Mouse (Mus musculus) 3T3-L1 (cell line): ENCODE results near the gene Cacna1c.

Experiments used
- DNase-seq: peaks from one replicate; pipeline ENCODE4 v3.0.0-alpha.2; 2015; ENCODE audit warnings: low read depth, low spot score

Cacna1c gene

DNA sequence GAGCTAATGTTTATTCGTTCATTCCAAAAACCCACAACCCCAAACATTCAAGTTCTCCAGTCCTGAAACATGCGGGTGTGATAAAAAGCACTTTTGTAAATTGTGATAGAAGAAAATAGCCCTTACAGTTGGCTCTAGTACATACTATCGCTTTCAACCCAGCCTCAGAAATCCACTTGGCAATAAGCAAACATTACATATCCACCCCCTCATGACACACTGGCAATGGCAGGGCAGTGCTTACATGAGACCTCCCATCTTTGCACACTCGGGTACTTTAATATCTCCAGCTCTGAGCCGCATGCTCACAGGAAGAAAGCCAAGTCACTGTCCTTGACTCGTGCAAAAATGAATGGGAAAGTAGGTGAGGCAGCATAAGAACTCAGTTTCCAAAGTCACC lies 232.4 kb downstream of the Cacna1c start:
- DNase-seq: no peak

DNA sequence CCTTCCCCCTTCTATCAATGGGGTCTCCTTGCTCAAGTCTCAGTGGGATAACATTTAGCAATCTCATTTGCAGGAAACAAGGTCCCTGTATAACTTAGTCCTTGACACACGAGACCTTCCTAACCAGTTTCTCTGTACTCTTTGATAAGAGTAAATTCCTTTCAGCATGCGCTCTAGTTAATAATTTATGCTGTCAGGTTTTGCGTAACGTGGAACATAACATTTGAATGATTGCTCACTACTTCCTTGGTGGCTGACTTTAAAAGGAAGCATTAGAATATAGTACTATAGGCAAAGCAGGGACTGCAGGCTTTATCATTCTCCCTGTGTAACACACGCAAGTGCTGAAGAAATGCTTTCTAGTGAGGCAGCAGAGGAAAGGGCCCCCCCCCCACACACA lies 232.9 kb downstream of the Cacna1c start:
- no peak for DNase-seq

DNA sequence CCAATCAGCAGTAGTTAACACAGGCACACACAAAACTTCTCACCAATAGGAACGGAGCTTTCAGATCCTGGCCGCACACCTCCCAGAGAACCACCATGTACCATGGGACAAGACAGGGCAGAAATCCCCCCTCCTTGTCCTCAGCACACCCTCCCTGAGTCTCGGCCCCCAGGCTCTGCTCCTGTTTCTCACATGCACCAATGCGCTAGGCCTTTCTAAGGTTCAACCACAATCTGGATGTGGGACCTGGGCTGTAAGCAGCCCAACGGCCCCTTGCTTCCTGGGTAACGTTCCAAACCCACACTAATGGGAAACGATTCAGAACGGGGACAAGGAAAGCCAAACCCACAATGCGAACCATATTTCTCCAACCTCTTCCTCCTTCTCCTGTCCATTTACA lies 237.7 kb downstream of the Cacna1c start:
- DNase-seq: no peak

DNA sequence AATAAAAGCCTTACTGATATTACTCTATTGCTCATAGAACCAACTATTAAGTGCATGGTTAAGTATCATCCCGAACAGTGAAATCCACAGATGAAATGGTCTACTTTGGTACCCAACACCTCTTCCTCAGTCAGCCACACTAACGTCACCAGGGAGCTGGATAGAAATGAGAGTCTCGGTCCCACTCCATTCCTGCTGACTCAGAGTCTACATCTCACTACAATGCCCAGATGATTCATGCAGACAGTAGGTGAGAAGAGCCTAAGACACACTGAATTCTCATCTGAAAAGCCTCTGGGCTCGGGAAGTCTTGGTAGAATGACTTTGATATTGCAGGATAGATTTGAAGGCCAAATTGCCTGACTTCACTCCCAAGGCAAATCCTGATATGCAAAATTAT lies 240.0 kb downstream of the Cacna1c start:
- DNase-seq: peak; percentile 21

DNA sequence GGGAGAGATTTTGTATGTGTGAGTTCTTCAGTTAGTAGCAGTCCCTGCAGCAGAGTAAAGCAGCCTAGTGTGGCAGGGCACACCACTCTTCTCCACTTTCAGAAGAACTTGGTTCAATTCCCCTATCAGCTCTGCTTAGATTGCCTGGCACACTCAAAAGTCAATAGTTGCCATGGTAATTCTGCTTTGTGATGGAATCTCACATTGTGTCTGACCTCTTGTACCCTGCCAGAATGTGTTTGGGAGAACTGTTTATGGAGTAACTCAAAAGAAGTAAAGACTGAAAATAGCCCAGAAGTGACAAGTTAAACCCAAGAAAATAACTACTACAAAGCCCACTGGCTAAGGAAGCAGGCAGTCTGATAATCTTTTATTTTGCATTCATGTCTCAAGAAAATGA lies 240.4 kb downstream of the Cacna1c start:
- no peak for DNase-seq

- no peak for DNase-seq
Observed at GRCm38 (mm10) chr6:118954988-118955554, 241.1 kb downstream of the Cacna1c start.

DNA sequence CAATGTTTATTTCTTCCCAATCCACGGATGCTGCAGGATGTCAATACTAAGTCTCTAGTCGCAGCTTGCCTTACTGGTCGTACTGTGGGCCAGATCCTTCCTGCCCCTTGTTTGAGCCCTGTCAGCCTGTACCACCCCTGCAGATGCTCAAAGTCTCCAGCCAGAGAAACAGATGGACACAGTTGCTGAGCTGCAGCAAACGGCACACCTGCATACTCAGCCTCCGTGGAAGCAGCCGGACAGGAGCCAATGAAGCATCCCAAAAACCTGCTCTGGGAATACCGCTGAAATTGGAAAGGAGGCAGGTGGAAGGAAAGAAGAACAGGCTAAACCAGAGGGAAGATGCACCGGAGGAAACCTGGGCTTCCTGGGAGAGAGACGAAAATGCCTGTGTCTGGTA lies 243.8 kb downstream of the Cacna1c start:
- DNase-seq: no peak

- DNase-seq: no peak
Observed at GRCm38 (mm10) chr6:118950190-118950589, 246.0 kb downstream of the Cacna1c start.

DNA sequence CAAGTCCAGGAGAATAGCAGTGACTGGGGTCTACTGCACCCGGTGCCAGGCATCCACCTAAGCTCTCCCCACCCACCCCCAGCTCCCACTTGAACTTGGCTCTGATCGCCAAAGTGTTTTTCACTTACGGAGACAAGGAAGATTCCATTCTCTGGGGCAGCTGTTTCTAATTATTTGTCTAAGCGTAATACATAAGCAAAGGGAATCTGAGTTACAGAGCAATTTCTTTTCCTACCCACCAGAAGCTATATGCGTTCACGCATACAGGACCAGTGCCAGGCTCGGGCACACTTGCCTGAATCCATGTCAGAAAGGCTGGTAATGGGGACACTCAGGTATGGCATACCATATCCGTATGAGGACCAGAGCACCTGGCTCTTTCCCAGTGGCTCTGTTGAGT lies 248.9 kb downstream of the Cacna1c start:
- DNase-seq: peak; percentile 15

- no peak for DNase-seq
Observed at GRCm38 (mm10) chr6:118946660-118947059, 249.6 kb downstream of the Cacna1c start.

DNA sequence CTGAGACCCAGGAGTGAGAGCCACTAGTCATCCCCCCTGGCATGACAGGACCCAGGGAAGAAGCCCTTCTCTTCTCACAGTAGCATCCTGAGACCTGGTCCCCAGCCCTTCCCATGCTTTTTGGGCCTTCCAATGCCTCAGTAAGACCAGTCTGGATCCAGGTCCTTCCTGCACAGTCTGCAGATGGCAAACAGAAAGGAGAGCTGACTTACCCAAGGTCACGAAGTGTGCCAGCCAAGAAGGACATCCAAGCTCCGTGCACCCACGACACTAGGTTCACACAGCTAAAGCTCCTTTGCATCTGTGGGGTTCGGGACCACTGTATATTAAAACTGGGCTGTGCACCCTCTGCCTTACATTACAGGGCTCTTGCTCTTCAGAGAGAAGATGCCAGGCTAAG lies 252.1 kb downstream of the Cacna1c start:
- no peak for DNase-seq

GRCm38 (mm10) chr6:118941816-118942215 lies 254.4 kb downstream of the Cacna1c start:
- DNase-seq: no peak

DNA sequence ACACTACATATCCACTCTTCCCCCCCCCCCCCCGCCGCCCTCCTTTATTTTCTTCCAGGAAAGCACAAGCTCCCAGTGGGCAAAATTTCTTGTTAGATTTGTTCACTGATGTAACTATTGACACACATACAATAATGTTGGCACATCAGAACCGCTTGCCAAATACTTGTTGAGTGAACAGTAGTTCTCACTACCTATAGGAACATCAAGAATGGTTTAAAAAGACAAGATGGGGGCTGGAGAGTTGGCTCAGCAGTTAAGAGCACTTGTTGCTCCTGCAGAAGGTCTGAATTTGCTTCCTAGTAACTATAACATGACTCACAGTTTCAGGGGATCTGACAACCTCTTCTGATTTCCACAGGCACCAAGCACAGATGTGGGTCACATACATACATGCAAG lies 255.2 kb downstream of the Cacna1c start:
- DNase-seq: no peak

GRCm38 (mm10) chr6:118939626-118940025 lies 256.6 kb downstream of the Cacna1c start:
- DNase-seq: no peak

- no peak for DNase-seq
Observed at GRCm38 (mm10) chr6:118938386-118939096, 257.7 kb downstream of the Cacna1c start.

GRCm38 (mm10) chr6:118937536-118937935 lies 258.7 kb downstream of the Cacna1c start:
- no peak for DNase-seq

GRCm38 (mm10) chr6:118935520-118936415 lies 260.4 kb downstream of the Cacna1c start:
- DNase-seq: peak; percentile 64

DNA sequence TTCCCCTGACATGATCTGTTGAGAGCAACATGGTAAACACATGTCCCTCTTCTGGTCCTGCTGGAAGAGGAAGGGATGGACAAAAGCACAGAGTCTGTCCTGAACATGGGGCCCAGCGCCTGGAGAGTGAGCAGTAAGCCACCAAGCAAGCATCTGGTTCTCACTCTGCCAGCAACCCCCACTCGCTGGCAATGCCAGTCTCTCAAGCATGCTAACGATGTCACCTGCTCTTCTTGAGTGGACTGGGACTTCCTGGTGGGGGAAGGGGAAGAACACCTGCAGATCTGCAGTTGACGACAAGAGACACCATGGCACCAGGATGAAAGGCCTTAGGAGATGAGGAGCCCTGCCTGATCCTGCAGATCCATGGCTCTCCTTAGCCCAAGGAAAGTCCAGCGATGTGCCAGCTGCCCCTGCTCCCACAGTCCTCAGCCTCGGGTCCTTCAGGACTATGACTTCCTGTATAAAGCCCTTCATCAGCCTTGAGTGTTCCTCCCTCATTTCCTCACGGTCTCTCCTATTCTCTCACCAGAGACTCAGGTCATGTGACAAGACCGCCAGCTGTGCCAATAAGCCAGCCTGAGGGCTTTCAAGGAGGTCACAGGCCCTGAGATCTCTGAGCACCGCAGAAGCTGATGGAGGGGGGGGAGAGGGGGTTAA lies 261.8 kb downstream of the Cacna1c start:
- no peak for DNase-seq

GRCm38 (mm10) chr6:118933017-118933594 lies 263.1 kb downstream of the Cacna1c start:
- no peak for DNase-seq

DNA sequence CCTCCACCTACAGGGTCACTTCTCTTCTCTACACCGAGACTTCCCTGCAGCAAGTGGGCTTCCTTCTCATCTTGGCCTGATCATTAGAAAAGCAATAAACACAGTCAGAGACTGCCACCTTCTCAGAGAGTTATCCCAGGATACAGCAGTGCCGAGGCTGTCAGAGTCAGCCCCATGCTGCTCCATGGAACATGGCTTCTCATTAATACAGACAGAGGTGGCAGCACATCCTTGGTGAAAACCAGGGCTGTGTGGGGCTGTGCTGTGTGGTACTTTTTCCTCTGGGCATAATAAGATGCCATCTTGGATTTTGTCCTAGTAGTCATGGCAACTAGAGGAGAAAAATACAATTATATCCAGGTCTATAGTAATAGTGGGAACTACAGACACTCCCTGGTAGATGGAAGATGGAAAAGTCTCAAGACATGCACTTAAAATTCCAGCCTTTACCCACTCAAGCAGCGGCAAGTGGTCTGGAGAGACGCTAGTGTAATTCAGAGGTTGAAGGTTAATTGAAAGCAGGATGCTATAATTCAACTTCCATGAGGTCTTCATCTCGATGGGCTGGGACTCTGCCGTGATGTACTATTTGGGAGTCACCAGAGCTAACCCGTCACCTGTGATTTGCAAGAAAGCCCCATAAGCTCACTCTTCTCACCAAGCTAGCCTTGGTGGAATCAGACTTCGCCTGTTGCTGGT lies 264.1 kb downstream of the Cacna1c start:
- no peak for DNase-seq

- DNase-seq: no peak
Observed at GRCm38 (mm10) chr6:118926669-118927068, 269.5 kb downstream of the Cacna1c start.
